Mouse (Mus musculus) ES-Bruce4 (cell line): ENCODE data around the gene Lactbl1.

Experiments used
- CTCF ChIP-seq: IDR thresholded peaks from one replicate; pipeline ENCODE4 v1.8.1; 2011; ENCODE audit warnings: low read depth, low read length
- EP300 ChIP-seq: IDR thresholded peaks from 2 replicates; pipeline ENCODE4 v1.6.1; 2011; ENCODE audit warnings: low read depth, low read length; ENCODE audit not compliant: insufficient read depth
- POLR2A ChIP-seq: IDR thresholded peaks from one replicate; pipeline ENCODE4 v1.8.1; 2011; ENCODE audit warnings: low read length; ENCODE audit not compliant: insufficient read depth

GRCm38 (mm10) chr4:136679221-136679620 lies 56.8 kb downstream of the Lactbl1 start:
- TF ChIP-seq CTCF (no peak), POLR2A (no peak), EP300 (no peak)
